Mouse (Mus musculus): Measurements from ENCODE around the gene Sohlh1. TPM values are rescaled to one million over a fixed set of nuclear protein-coding genes. Genes with fewer than 3 reads are reported as not detected.
"Not testable (repeated sequence)": the region's sequence is repeated elsewhere in the genome, so short reads cannot be mapped to it uniquely, and the experiment has no call there.

The Sohlh1 gene
- polyA plus RNA-seq, 1 experiment from 2014 or later: not detected

DNA sequence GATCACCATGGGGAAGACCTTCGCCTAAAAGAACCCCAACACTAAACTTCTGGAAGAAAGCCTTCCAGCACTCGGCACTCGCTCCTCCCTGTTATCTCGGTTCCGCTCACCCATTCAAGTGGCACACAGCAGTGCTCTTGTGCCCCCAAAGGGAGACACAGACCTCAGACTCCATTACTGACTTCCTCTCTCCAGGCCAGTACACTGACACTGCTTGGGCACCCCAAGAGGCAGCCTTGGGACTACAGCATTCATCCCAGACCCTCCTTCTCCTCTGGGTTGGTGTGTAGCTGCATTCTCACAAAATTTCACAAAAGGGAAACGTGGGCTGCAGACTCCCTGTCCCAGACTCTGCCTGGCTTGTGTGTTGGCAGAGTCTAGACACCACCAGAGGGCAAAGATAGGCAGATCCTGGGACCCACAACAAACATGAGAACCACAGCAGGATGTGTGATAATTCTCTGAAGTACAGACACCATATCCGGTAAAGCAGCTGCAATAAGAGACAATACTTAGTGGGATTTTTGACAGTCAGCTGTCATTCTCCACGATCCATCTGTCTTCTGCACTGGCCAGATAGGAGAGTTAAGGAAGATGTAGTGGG is 18.6 kb downstream of the Sohlh1 start:
- no peaks in the 10 kb centered on the region for H3K9me3 ChIP-seq (ENCODE audit: control insufficient read depth, low read length)
- H3K4me2 ChIP-seq (ENCODE audit: low read length): no peak overlapping the region
- no peaks in the 10 kb centered on the region for H3K4me1 ChIP-seq (replicated peaks; ENCODE audit: control insufficient read depth, insufficient read depth, low read length)
- ATAC-seq (replicated peaks; ENCODE audit: low FRiP score, low TSS enrichment, low read depth): no peak
- no peak for DNase-seq (ENCODE audit: low spot score)
- no peak overlapping the region for H3K4me3 ChIP-seq (ENCODE audit: low read depth, low read length)
- H3K36me3 ChIP-seq (ENCODE audit: control insufficient read depth, insufficient read depth, low read length): no peaks in the 10 kb centered on the region
- 75% methylated on average over 8 of the region's 8 CpGs for whole genome bisulfite sequencing
- H3K9ac ChIP-seq (ENCODE audit: low read length): no peak overlapping the region
- H3K27ac ChIP-seq (ENCODE audit: low read depth): no peak overlapping the region
- no peaks in the 10 kb centered on the region for H3K27me3 ChIP-seq (replicated peaks; ENCODE audit: control insufficient read depth, insufficient read depth, low read length)

DNA sequence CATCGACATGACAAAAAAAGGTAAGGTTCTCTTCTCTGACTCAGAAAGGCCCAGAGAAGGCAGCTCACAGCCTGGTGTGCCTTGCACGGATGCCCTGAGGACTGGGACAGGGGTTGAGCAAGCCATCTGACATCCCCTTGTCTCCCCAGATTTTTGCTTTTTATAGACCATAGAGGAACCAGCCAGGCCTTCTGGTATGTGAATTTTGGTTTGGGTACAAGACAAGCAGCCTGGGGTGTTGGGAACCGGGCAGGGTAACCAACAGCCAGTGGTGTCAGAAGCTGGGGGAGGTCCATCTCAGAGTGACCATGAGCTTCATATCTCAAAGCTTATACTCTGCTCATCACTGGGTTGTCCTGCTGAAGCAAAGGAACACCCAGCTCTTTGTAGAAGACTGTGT is 22.3 kb downstream of the Sohlh1 start:
- H3K4me3 ChIP-seq (ENCODE audit: low read depth, low read length): no peak overlapping the region
- no peak for ATAC-seq (replicated peaks; ENCODE audit: low FRiP score, low TSS enrichment, low read depth)
- no peak overlapping the region for H3K9ac ChIP-seq (ENCODE audit: low read length)
- H3K27me3 ChIP-seq (replicated peaks; ENCODE audit: control insufficient read depth, insufficient read depth, low read length): no peaks in the 10 kb centered on the region
- no peaks in the 10 kb centered on the region for H3K9me3 ChIP-seq (ENCODE audit: control insufficient read depth, low read length)
- no peaks in the 10 kb centered on the region for H3K36me3 ChIP-seq (ENCODE audit: control insufficient read depth, insufficient read depth, low read length)
- no peaks in the 10 kb centered on the region for H3K4me1 ChIP-seq (replicated peaks; ENCODE audit: control insufficient read depth, insufficient read depth, low read length)
- H3K27ac ChIP-seq (ENCODE audit: low read depth): no peak overlapping the region
- DNase-seq (ENCODE audit: low spot score): no peak
- H3K4me2 ChIP-seq (ENCODE audit: low read length): no peak overlapping the region
- 91% methylated on average over 3 of the region's 3 CpGs for WGBS

DNA sequence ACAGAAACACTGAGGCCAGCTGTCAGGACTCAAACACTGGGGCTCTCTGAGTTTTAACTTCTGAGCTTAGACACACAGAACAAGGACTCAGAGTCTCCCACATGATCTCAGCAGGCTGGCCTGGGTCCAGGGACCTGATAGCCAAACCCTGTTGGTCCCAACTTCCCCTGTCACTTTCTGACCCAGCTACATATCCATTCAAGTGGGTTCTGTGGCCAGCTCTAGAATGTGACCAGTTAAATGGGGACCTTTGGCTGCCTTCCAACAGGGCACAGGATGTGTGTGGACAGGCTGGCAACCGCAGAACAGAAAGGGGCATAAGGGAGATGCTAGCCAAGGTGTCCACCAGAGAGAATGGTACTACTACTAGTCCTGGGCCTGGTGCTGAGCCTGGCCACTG is 24.2 kb downstream of the Sohlh1 start, which contains the start of gene Lcn9:
Gene Lcn9 (plus strand): TSS at position 348 of the 400 bp plus-strand sequence.
- Histone ChIP-seq H3K9ac (ENCODE audit: low read length) (no peak within 1 kb of the TSS), H3K9me3 (ENCODE audit: control insufficient read depth, low read length) (no peaks in the 10 kb centered on the region), H3K27me3 (replicated peaks; ENCODE audit: control insufficient read depth, insufficient read depth, low read length) (no peaks in the 10 kb centered on the region), H3K36me3 (ENCODE audit: control insufficient read depth, insufficient read depth, low read length) (no peaks in the 10 kb centered on the region), H3K27ac (ENCODE audit: low read depth) (no peak within 1 kb of the TSS), H3K4me3 (ENCODE audit: low read depth, low read length) (no peak within 1 kb of the TSS), H3K4me1 (replicated peaks; ENCODE audit: control insufficient read depth, insufficient read depth, low read length) (no peaks in the 10 kb centered on the region), H3K4me2 (ENCODE audit: low read length) (no peak within 1 kb of the TSS)
- 83% methylated on average over 1 of the region's 1 CpGs for WGBS
- ATAC-seq (replicated peaks; ENCODE audit: low FRiP score, low TSS enrichment, low read depth): no peak
- no peak for DNase-seq (ENCODE audit: low spot score)

DNA sequence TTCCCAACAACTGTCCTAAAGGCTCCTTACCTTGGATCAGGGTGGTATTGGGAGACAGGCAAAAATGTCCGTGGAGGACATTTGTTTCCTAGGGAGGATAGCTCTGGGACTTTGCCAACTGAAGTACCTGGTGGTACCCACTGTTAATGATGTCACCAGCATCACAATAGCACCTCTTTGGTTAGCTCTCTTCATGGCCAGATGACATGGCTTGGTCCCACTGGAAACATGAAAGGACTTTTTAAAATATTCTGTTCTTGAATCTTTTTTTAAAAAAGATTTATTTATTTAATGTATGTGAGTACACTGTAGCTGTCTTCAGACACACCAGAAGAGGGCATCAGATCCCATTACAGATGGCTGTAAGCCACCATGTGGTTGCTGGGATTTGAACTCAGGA is 31.3 kb downstream of the Sohlh1 start, which contains the start of gene Glt6d1:
Gene Glt6d1 (minus strand): TSS at position 101 of the 400 bp plus-strand sequence.
- not testable (repeated sequence) for ATAC-seq (replicated peaks; ENCODE audit: low FRiP score, low TSS enrichment, low read depth); H3K4me1 ChIP-seq (replicated peaks; ENCODE audit: control insufficient read depth, insufficient read depth, low read length); H3K9ac ChIP-seq (ENCODE audit: low read length); H3K27me3 ChIP-seq (replicated peaks; ENCODE audit: control insufficient read depth, insufficient read depth, low read length); H3K36me3 ChIP-seq (ENCODE audit: control insufficient read depth, insufficient read depth, low read length); H3K9me3 ChIP-seq (ENCODE audit: control insufficient read depth, low read length); H3K4me2 ChIP-seq (ENCODE audit: low read length); H3K27ac ChIP-seq (ENCODE audit: low read depth); H3K4me3 ChIP-seq (ENCODE audit: low read depth, low read length); DNase-seq (ENCODE audit: low spot score)
- 83% methylated on average over 1 of the region's 1 CpGs for WGBS

DNA sequence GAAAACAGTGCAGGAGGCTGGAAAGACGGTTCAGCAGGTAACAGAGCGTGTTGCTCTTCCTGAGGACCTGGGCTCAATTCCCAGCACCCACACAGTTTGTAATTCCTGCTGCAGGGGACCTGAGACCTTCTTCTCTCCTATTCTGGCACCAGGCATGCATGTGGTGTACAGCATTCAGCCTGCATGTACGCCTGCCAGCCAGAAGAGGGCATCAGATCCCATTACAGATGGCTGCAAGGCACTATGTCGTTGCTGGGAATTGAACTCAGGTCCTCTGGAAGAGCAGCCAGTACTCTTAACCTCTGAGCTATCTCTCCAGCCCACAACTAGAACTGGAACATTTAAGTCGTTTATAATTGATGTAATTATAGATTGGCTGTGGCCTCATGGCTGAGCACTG is 33.7 kb downstream of the Sohlh1 start:
- Histone ChIP-seq H3K27ac (ENCODE audit: low read depth) (no peak overlapping the region), H3K36me3 (ENCODE audit: control insufficient read depth, insufficient read depth, low read length) (no peaks in the 10 kb centered on the region), H3K9me3 (ENCODE audit: control insufficient read depth, low read length) (no peaks in the 10 kb centered on the region), H3K9ac (ENCODE audit: low read length) (no peak overlapping the region), H3K27me3 (replicated peaks; ENCODE audit: control insufficient read depth, insufficient read depth, low read length) (no peaks in the 10 kb centered on the region), H3K4me2 (ENCODE audit: low read length) (no peak overlapping the region), H3K4me3 (ENCODE audit: low read depth, low read length) (no peak overlapping the region), H3K4me1 (replicated peaks; ENCODE audit: control insufficient read depth, insufficient read depth, low read length) (no peaks in the 10 kb centered on the region)
- no peak for ATAC-seq (replicated peaks; ENCODE audit: low FRiP score, low TSS enrichment, low read depth)
- 81% methylated on average over 5 of the region's 5 CpGs for WGBS
- DNase-seq (ENCODE audit: low spot score): no peak

DNA sequence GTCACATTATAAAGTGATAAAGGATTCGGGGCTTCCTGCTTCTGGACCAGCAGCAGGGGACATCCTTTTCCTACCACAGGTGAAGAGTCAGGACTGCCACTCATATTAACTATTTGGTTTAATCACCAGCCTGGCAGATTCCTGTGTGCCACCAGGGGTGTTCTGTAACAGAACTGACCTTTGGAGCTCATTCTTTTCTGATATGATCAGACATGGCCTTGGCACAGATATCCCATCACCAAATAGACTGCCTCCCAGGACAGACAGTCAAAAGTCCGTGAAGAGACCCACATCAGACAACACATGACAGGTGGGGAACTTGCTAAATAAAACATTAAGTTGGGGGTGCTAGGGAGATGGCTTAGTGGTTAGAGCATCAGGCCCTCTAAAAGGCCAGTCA is 35.3 kb downstream of the Sohlh1 start:
- no peak overlapping the region for H3K9ac ChIP-seq (ENCODE audit: low read length)
- H3K27me3 ChIP-seq (replicated peaks; ENCODE audit: control insufficient read depth, insufficient read depth, low read length): no peaks in the 10 kb centered on the region
- no peak overlapping the region for H3K27ac ChIP-seq (ENCODE audit: low read depth)
- DNase-seq (ENCODE audit: low spot score): no peak
- H3K9me3 ChIP-seq (ENCODE audit: control insufficient read depth, low read length): no peaks in the 10 kb centered on the region
- no peaks in the 10 kb centered on the region for H3K4me1 ChIP-seq (replicated peaks; ENCODE audit: control insufficient read depth, insufficient read depth, low read length)
- H3K4me3 ChIP-seq (ENCODE audit: low read depth, low read length): no peak overlapping the region
- WGBS: 75% methylated on average over 2 of the region's 2 CpGs
- no peak for ATAC-seq (replicated peaks; ENCODE audit: low FRiP score, low TSS enrichment, low read depth)
- H3K36me3 ChIP-seq (ENCODE audit: control insufficient read depth, insufficient read depth, low read length): no peaks in the 10 kb centered on the region
- H3K4me2 ChIP-seq (ENCODE audit: low read length): no peak overlapping the region

DNA sequence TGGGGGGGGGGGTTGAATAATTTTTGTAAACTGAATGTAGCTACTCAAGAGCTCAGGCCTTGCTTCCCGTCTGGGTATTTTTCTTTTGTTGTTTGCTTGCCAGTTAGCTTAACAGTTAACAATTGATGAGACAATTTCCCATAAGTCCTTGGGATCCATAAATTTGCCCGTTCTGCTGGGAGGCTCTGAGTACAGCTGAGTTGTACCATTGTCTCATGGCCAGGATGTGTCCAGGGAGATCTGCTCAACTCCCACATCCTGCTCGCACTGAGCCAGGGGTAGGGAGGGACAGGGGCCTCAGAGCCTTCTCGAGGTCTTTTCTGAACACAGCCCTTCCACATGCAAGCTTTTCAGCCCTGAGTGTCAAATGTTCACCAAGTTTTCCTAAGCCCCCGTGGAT is 49.0 kb downstream of the Sohlh1 start:
- no peaks in the 10 kb centered on the region for H3K9me3 ChIP-seq (ENCODE audit: control insufficient read depth, low read length)
- H3K4me3 ChIP-seq (ENCODE audit: low read depth, low read length): no peak overlapping the region
- no peaks in the 10 kb centered on the region for H3K4me1 ChIP-seq (replicated peaks; ENCODE audit: control insufficient read depth, insufficient read depth, low read length)
- H3K27me3 ChIP-seq (replicated peaks; ENCODE audit: control insufficient read depth, insufficient read depth, low read length): no peaks in the 10 kb centered on the region
- no peak overlapping the region for H3K9ac ChIP-seq (ENCODE audit: low read length)
- no peak overlapping the region for H3K4me2 ChIP-seq (ENCODE audit: low read length)
- H3K36me3 ChIP-seq (ENCODE audit: control insufficient read depth, insufficient read depth, low read length): no peaks in the 10 kb centered on the region
- WGBS: 44% methylated on average over 5 of the region's 5 CpGs
- ATAC-seq (replicated peaks; ENCODE audit: low FRiP score, low TSS enrichment, low read depth) (no peak), DNase-seq (ENCODE audit: low spot score) (no peak)
- no peak overlapping the region for H3K27ac ChIP-seq (ENCODE audit: low read depth)

DNA sequence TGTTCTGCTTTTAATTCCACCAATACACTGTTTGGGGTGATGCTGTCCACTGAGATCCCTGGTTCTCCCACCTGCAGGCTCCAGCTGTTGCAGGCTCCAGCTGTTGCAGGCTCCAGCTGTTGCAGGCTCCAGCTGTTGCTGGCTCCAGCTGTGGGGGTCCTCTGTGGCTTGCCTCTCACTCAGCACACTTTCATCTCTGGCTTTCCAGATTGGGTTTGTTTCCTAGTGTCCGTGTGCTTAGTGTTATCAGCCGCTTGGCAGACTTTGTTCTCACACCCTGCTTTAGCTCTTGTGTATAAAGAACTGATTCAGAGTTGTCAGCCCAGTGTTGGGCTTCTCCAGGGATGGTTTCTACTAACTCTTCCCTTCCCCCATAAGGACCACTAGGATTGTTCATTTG is 49.4 kb downstream of the Sohlh1 start:
- Histone ChIP-seq H3K9ac (ENCODE audit: low read length) (no peak overlapping the region), H3K4me2 (ENCODE audit: low read length) (no peak overlapping the region), H3K4me3 (ENCODE audit: low read depth, low read length) (no peak overlapping the region), H3K4me1 (replicated peaks; ENCODE audit: control insufficient read depth, insufficient read depth, low read length) (no peaks in the 10 kb centered on the region), H3K36me3 (ENCODE audit: control insufficient read depth, insufficient read depth, low read length) (no peaks in the 10 kb centered on the region), H3K27ac (ENCODE audit: low read depth) (no peak overlapping the region), H3K9me3 (ENCODE audit: control insufficient read depth, low read length) (no peaks in the 10 kb centered on the region), H3K27me3 (replicated peaks; ENCODE audit: control insufficient read depth, insufficient read depth, low read length) (no peaks in the 10 kb centered on the region)
- WGBS: 14% methylated on average over 2 of the region's 2 CpGs
- DNase-seq (ENCODE audit: low spot score): no peak
- ATAC-seq (replicated peaks; ENCODE audit: low FRiP score, low TSS enrichment, low read depth): no peak
